Mouse (Mus musculus): Measurements from ENCODE around the gene Psmb11. TPM values are rescaled to one million over a fixed set of nuclear protein-coding genes. Genes with fewer than 3 reads are reported as not detected.
"Not testable (repeated sequence)": the region's sequence is repeated elsewhere in the genome, so short reads cannot be mapped to it uniquely, and the experiment has no call there.

Gene Psmb11
- polyA plus RNA-seq, 1 experiment from 2014 or later, result not detected

GRCm38 (mm10) chr14:54607226-54607625, 14.0 kb upstream of the Psmb11 start:
- no peak overlapping the region for H3K4me3 ChIP-seq
- no peaks in the 10 kb centered on the region for H3K9me3 ChIP-seq (replicated peaks)
- 75% methylated on average over 8 of the region's 8 CpGs for WGBS (ENCODE audit: insufficient replicate concordance)
- no peaks in the 10 kb centered on the region for H3K27me3 ChIP-seq (replicated peaks)
- H3K4me2 ChIP-seq, result no peak overlapping the region
- 0 out of 2 replicates have a peak overlapping the region, but pooled peaks have one; percentile 36 for H3K27ac ChIP-seq
- peaks cover 32% of the 10 kb centered on the region for H3K4me1 ChIP-seq
- no peak for ATAC-seq
- no peak overlapping the region for H3K9ac ChIP-seq
- H3K36me3 ChIP-seq, result peaks cover 15% of the 10 kb centered on the region

GRCm38 (mm10) chr14:54609245-54609644, 12.0 kb upstream of the Psmb11 start:
- no peak overlapping the region for H3K9ac ChIP-seq
- ATAC-seq, result no peak
- no peaks in the 10 kb centered on the region for H3K27me3 ChIP-seq (replicated peaks)
- no peaks in the 10 kb centered on the region for H3K9me3 ChIP-seq (replicated peaks)
- H3K4me2 ChIP-seq, result no peak overlapping the region
- H3K27ac ChIP-seq, result no peak overlapping the region
- H3K4me1 ChIP-seq, result peaks cover 17% of the 10 kb centered on the region
- peaks cover 29% of the 10 kb centered on the region for H3K36me3 ChIP-seq
- H3K4me3 ChIP-seq, result no peak overlapping the region
- WGBS (ENCODE audit: insufficient replicate concordance), result 65% methylated on average over 4 of the region's 4 CpGs

- WGBS (ENCODE audit: insufficient replicate concordance), result 62% methylated on average over 4 of the region's 4 CpGs
- Histone ChIP-seq H3K27ac (no peak overlapping the region), H3K27me3 (replicated peaks) (no peaks in the 10 kb centered on the region), H3K4me1 (peaks cover 11% of the 10 kb centered on the region), H3K4me2 (no peak overlapping the region), H3K36me3 (peaks cover 36% of the 10 kb centered on the region), H3K9me3 (replicated peaks) (no peaks in the 10 kb centered on the region), H3K9ac (no peak overlapping the region), H3K4me3 (no peak overlapping the region)
- no peak for ATAC-seq
Measured at GRCm38 (mm10) chr14:54609962-54610361, 11.3 kb upstream of the Psmb11 start.

GRCm38 (mm10) chr14:54610648-54611047, 10.6 kb upstream of the Psmb11 start:
- H3K27ac ChIP-seq, result peak overlapping the region; percentile 24; the same call in 1 of the 2 replicates
- no peak overlapping the region for H3K4me3 ChIP-seq
- H3K4me2 ChIP-seq, result no peak overlapping the region
- ATAC-seq, result no peak
- H3K4me1 ChIP-seq, result peaks cover 14% of the 10 kb centered on the region
- 79% methylated on average over 6 of the region's 6 CpGs for WGBS (ENCODE audit: insufficient replicate concordance)
- no peaks in the 10 kb centered on the region for H3K9me3 ChIP-seq (replicated peaks)
- peaks cover 43% of the 10 kb centered on the region for H3K36me3 ChIP-seq
- no peak overlapping the region for H3K9ac ChIP-seq
- no peaks in the 10 kb centered on the region for H3K27me3 ChIP-seq (replicated peaks)

GRCm38 (mm10) chr14:54614130-54614529, 7.1 kb upstream of the Psmb11 start:
- H3K4me3 ChIP-seq; H3K27me3 ChIP-seq (replicated peaks); H3K4me2 ChIP-seq; H3K27ac ChIP-seq; H3K9me3 ChIP-seq (replicated peaks); ATAC-seq; H3K9ac ChIP-seq: not testable (repeated sequence)
- peaks cover 53% of the 10 kb centered on the region for H3K36me3 ChIP-seq
- peaks cover 23% of the 10 kb centered on the region for H3K4me1 ChIP-seq
- WGBS (ENCODE audit: insufficient replicate concordance), result 92% methylated on average over 16 of the region's 16 CpGs

- peak overlapping the region; percentile 12; the same call in 1 of the 2 replicates for H3K27ac ChIP-seq
- peaks cover 23% of the 10 kb centered on the region for H3K4me1 ChIP-seq
- peak overlapping the region; percentile 72 for H3K4me2 ChIP-seq
- WGBS (ENCODE audit: insufficient replicate concordance), result 83% methylated on average over 16 of the region's 16 CpGs
- H3K9ac ChIP-seq, result no peak overlapping the region
- peak overlapping the region; percentile 1; the same call in 1 of the 2 replicates for H3K4me3 ChIP-seq
- H3K36me3 ChIP-seq, result peaks cover 46% of the 10 kb centered on the region
- no peaks in the 10 kb centered on the region for H3K9me3 ChIP-seq (replicated peaks)
- ATAC-seq, result no peak
- H3K27me3 ChIP-seq (replicated peaks), result no peaks in the 10 kb centered on the region
Measured at GRCm38 (mm10) chr14:54616226-54616825, 4.9 kb upstream of the Psmb11 start.

- no peaks in the 10 kb centered on the region for H3K9me3 ChIP-seq (replicated peaks)
- ATAC-seq, result peak; percentile 51
- peaks cover 23% of the 10 kb centered on the region for H3K4me1 ChIP-seq
- 2% methylated on average over 38 of the region's 38 CpGs for WGBS (ENCODE audit: insufficient replicate concordance)
- peak overlapping the region; percentile 92 for H3K9ac ChIP-seq
- H3K4me2 ChIP-seq, result peak overlapping the region; percentile 72
- H3K27me3 ChIP-seq (replicated peaks), result 0 out of 2 replicates have a peak, but pooled peaks cover under 1% of the 10 kb centered on the region
- peaks cover 38% of the 10 kb centered on the region for H3K36me3 ChIP-seq
- peak overlapping the region; percentile 92 for H3K4me3 ChIP-seq
- peak overlapping the region; percentile 83 for H3K27ac ChIP-seq
Measured at GRCm38 (mm10) chr14:54617152-54617896, 3.9 kb upstream of the Psmb11 start.

GRCm38 (mm10) chr14:54617897-54618365, 3.3 kb upstream of the Psmb11 start, which contains the start of gene Psmb5:
TSS of gene Psmb5 (minus strand) at chr14:54618022.
- Histone ChIP-seq H3K4me1 (peaks cover 25% of the 10 kb centered on the region), H3K36me3 (peaks cover 33% of the 10 kb centered on the region), H3K4me2 (peak within 1 kb of the TSS; percentile 72), H3K9ac (peak within 1 kb of the TSS; percentile 92), H3K4me3 (peak within 1 kb of the TSS; percentile 92), H3K27me3 (replicated peaks) (peaks cover 4% of the 10 kb centered on the region; the same call in 1 of the 2 replicates), H3K9me3 (replicated peaks) (no peaks in the 10 kb centered on the region), H3K27ac (peak within 1 kb of the TSS; percentile 83)
- 1% methylated on average over 25 of the region's 25 CpGs for WGBS (ENCODE audit: insufficient replicate concordance)
- peak; percentile 86 for ATAC-seq

GRCm38 (mm10) chr14:54623334-54623733, 2.1 kb downstream of the Psmb11 start:
- Histone ChIP-seq H3K27me3 (replicated peaks) (peaks cover 38% of the 10 kb centered on the region), H3K9me3 (replicated peaks) (no peaks in the 10 kb centered on the region), H3K36me3 (no peaks in the 10 kb centered on the region), H3K4me3 (no peak overlapping the region), H3K9ac (no peak overlapping the region), H3K4me1 (peaks cover 9% of the 10 kb centered on the region), H3K27ac (no peak overlapping the region), H3K4me2 (no peak overlapping the region)
- peak; percentile 66; the same call in 1 of the 2 replicates for ATAC-seq
- 57% methylated on average over 6 of the region's 6 CpGs for WGBS (ENCODE audit: insufficient replicate concordance)

- Histone ChIP-seq H3K9me3 (replicated peaks) (no peaks in the 10 kb centered on the region), H3K9ac (no peak overlapping the region), H3K36me3 (no peaks in the 10 kb centered on the region), H3K4me3 (no peak overlapping the region), H3K27me3 (replicated peaks) (peaks cover 38% of the 10 kb centered on the region), H3K4me2 (no peak overlapping the region), H3K27ac (no peak overlapping the region), H3K4me1 (peaks cover 9% of the 10 kb centered on the region)
- no peak for ATAC-seq
- 66% methylated on average over 10 of the region's 10 CpGs for WGBS (ENCODE audit: insufficient replicate concordance)
Measured at GRCm38 (mm10) chr14:54624976-54625375, 3.7 kb downstream of the Psmb11 start.

GRCm38 (mm10) chr14:54628103-54628502, 6.9 kb downstream of the Psmb11 start:
- no peaks in the 10 kb centered on the region for H3K9me3 ChIP-seq (replicated peaks)
- H3K36me3 ChIP-seq, result peaks cover 14% of the 10 kb centered on the region
- peaks cover 10% of the 10 kb centered on the region for H3K4me1 ChIP-seq
- no peak overlapping the region for H3K9ac ChIP-seq
- WGBS (ENCODE audit: insufficient replicate concordance), result 63% methylated on average over 5 of the region's 5 CpGs
- no peak overlapping the region for H3K27ac ChIP-seq
- H3K4me2 ChIP-seq, result no peak overlapping the region
- H3K4me3 ChIP-seq, result no peak overlapping the region
- H3K27me3 ChIP-seq (replicated peaks), result peaks cover 33% of the 10 kb centered on the region
- ATAC-seq, result no peak

- Histone ChIP-seq H3K4me1 (0 out of 2 replicates have a peak, but pooled peaks cover 4% of the 10 kb centered on the region), H3K9ac (no peak overlapping the region), H3K27me3 (replicated peaks) (peaks cover 28% of the 10 kb centered on the region), H3K9me3 (replicated peaks) (no peaks in the 10 kb centered on the region), H3K4me3 (no peak overlapping the region), H3K36me3 (peaks cover 19% of the 10 kb centered on the region), H3K27ac (no peak overlapping the region), H3K4me2 (no peak overlapping the region)
- ATAC-seq, result no peak
- 65% methylated on average over 2 of the region's 2 CpGs for WGBS (ENCODE audit: insufficient replicate concordance)
Measured at GRCm38 (mm10) chr14:54629797-54630196, 8.6 kb downstream of the Psmb11 start.

Measured in liver, embryonic 12.5 days (tissue).